Mouse (Mus musculus) splenic B cell, adult 2 months (primary cell): ENCODE results near the gene Esyt2.
A peak's percentile ranks its signal among the peaks of the same experiment; 100 is the strongest.

Source experiments
- DNase-seq: peaks from one replicate; pipeline ENCODE4 v3.0.0-alpha.2; 2011; ENCODE audit warnings: low read depth, low spot score
- H3K27me3 ChIP-seq: 2 replicates; pipeline ENCODE4 v1.6.1; 2012; ENCODE audit warnings: mild to moderate bottlenecking, low read length, moderate library complexity, mixed read lengths; ENCODE audit not compliant: control insufficient read depth, poor library complexity, insufficient read depth, severe bottlenecking
- H3K36me3 ChIP-seq: 2 replicates; pipeline ENCODE4 v1.6.1; 2012; ENCODE audit warnings: mild to moderate bottlenecking, low read length, moderate library complexity, mixed read lengths; ENCODE audit not compliant: control insufficient read depth, poor library complexity, insufficient read depth, severe bottlenecking

Gene Esyt2

DNA sequence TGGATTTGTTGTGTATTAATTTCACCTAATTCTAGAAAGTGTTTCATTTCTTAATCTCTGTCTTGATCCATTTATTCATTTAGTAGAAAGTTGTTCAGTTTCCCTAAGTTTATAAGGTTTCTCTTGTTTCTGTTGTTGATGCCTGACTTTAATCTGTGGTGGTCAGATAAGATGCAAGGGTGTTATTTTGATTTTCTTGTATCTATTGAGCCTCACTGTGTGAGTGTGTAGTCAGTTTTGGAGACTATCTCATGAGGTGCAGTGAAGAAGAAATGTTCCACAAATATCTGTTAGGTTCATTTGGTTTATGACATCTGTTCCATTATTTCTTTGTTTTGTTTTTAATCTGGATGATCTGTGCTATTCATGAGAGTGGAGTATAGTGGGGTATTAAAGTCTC is 21.2 kb downstream of the Esyt2 start:
- H3K27me3 ChIP-seq, result no peaks in the 10 kb centered on the region
- DNase-seq, result no peak
- H3K36me3 ChIP-seq, result no peaks in the 10 kb centered on the region

DNA sequence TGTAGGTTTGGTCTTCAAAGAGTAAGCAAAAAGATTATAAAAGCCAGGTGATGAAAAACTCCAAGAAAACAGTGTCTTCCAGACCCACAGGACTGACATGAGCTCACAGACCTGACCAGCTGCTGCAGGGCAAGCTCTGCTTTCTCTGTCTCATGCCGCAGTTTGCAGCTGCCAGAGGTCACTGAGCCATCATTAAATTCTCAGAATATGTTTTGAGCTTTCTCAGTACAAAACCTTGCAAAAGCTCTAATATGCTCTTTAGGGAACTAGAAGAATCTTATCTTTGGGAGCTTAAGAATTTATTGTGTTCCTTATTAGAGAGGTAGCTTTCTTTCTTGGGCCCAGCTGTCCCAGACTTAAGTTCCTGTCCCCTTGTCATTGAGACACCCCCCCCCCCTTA is 25.0 kb downstream of the Esyt2 start:
- H3K36me3 ChIP-seq, result no peaks in the 10 kb centered on the region
- H3K27me3 ChIP-seq, result no peaks in the 10 kb centered on the region
- DNase-seq, result no peak

DNA sequence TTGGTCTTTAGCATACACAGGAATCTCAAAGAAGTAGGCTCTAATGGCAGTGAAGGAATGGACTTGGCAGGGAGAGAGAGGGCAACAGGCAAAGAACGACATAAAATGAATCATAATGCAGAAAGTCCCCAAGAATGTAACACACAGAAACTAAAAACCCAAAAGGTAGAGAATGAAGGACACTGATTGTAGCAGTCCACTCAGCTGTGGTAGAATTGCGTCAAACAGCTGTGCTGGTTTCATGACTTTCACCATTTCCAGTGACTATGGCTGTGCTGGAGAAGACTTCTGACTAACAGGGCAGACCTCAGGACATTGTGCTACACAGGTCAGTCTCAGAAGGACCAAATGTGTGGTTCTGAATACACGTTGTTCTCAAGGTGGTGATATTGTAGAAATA is 26.9 kb downstream of the Esyt2 start:
- Histone ChIP-seq H3K36me3 (no peaks in the 10 kb centered on the region), H3K27me3 (no peaks in the 10 kb centered on the region)
- DNase-seq, result no peak

DNA sequence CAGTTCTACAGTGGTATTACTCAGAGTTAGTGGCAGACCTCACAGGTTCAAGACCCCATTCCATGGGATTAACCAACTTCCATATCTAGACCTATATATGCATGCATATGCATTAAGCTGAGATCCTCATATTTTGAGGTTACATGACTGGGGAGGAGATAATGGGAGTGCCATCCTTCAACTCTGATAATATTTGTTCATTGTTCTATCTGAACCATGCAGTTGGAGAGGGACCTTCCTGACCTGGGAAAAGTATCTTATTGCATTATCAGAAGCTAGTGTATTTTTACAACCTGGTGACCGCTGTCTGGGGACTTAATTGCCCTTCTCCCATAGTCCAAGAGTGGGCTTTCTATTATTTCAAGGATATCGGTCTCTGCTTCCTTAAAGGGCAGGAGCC is 27.6 kb downstream of the Esyt2 start:
- Histone ChIP-seq H3K36me3 (no peaks in the 10 kb centered on the region), H3K27me3 (no peaks in the 10 kb centered on the region)

DNA sequence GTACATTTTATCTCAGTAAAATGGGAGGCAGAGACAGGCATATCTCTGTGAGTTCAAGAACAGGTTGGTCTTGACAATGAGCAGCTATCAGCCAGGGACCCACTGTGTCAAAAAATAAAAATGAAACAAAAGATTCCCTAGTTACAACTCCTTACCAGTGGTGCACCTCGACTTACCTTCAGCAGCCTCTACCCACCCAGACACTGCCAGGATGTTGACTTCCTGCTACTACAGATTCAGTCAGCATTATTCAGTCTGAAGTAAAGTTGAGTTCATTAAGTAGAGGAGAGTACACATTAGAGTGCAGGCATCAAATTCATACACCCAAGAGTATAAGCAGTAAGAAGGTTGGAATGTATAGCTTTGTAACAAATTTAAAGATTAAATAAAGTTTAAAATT is 32.8 kb downstream of the Esyt2 start:
- Histone ChIP-seq H3K27me3 (no peaks in the 10 kb centered on the region), H3K36me3 (no peaks in the 10 kb centered on the region)
- DNase-seq, result no peak

More for the DNA sequence above, 27.6 kb downstream of the Esyt2 start:
- DNase-seq, result no peak

DNA sequence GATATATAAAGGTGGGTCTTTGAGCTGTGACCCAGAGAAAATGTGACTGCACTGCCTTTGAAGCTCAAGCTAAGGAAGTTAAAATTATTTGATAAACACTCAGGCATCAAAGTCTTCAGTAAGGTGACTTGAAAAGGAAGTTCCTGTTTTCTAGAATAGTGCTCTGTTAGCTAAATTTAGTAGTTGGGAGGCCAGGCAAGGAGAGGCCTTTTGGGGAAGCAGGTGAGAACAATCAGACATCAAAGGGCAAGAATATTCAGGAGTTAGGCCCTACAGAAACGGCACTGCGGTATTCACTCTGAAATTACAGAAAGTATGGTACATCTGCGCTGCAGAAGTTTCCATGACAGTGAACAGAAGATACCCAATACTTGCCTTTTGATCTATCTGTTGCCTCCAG is 34.5 kb downstream of the Esyt2 start:
- no peaks in the 10 kb centered on the region for H3K36me3 ChIP-seq
- no peaks in the 10 kb centered on the region for H3K27me3 ChIP-seq
- peak; percentile 31 for DNase-seq

DNA sequence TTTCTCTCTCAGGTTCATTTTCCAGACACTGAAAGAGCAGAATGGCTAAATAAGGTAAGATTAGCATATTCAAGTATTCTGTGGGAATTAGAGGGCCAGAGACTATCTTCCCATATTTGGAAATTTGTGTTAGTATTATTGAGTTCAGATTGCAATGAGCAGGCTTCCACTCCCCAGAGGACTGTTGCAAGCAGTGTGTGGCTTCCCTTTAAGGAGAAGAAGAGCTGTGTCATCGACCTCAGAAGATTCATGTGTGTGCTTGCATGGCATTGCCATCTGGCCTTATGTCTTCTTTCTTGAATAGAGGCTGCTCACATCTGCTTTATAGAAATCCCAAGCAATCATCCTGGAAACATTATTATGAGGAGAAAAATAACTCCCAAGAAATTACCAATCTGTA is 36.8 kb downstream of the Esyt2 start:
- H3K27me3 ChIP-seq, result no peaks in the 10 kb centered on the region
- no peak for DNase-seq
- H3K36me3 ChIP-seq, result peaks cover 2% of the 10 kb centered on the region; the same call in 1 of the 2 replicates

DNA sequence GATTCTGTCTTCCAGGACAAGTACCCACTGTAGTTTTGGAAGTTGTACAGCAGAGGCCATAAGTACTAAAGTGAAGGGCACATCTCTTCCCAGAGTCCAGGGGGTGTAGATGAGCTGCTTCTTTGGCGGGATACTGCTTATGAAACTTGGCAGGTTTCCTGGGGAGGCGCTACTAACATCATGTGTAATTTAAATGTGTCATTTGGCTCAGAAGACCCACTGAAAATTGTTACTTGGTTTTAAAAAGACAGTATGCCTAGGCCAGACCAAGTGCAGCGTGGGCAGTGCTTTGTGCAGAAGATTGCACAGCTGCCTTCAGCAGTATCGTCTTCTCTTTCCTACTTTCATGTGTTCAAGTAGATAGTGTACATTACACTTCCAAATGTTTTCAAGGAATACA is 44.5 kb downstream of the Esyt2 start:
- H3K36me3 ChIP-seq, result peaks cover 10% of the 10 kb centered on the region
- no peak for DNase-seq
- H3K27me3 ChIP-seq, result peaks cover 2% of the 10 kb centered on the region; the same call in 1 of the 2 replicates

DNA sequence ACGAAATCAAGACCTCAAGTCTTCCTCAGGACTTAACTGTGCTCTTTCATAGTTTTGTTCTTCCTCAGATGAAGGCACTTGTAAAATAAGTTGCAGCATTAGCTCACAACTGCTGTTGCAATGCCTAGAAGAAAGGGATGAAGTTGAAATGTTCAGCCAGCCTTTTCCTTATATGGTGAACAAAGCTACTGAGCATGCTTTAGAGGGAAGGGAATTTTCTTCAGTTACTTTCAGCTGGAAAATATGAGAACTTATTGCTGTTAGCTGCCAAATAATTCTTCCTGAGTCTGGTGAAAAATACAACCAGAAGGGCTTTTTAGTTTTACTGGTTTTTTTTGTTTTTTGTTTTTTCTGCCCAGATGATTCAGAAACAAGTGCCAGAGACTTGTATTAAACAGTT is 45.2 kb downstream of the Esyt2 start:
- H3K27me3 ChIP-seq, result peaks cover 2% of the 10 kb centered on the region; the same call in 1 of the 2 replicates
- peaks cover 10% of the 10 kb centered on the region for H3K36me3 ChIP-seq
- DNase-seq, result no peak

DNA sequence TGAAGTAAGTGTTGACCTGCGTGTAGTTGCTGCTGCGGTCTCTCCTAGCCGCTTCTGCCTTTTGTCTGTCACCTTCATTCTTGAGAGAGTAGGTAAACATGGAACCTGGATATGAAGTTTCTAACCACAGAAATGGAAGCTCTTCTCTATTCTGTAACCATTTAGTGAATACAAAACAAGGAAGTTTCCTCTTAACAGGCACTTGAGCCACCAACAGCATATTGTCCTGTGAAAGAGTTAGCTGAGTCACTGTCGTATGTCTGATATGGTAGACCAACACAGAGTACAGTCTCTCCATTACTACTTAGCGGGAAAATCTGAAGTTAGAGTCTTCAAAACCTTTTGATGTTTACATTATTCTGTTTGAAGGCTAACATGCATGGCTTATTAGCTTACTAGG is 53.3 kb downstream of the Esyt2 start:
- Histone ChIP-seq H3K27me3 (no peaks in the 10 kb centered on the region), H3K36me3 (no peaks in the 10 kb centered on the region; the same call in 1 of the 2 replicates)
- no peak for DNase-seq

DNA sequence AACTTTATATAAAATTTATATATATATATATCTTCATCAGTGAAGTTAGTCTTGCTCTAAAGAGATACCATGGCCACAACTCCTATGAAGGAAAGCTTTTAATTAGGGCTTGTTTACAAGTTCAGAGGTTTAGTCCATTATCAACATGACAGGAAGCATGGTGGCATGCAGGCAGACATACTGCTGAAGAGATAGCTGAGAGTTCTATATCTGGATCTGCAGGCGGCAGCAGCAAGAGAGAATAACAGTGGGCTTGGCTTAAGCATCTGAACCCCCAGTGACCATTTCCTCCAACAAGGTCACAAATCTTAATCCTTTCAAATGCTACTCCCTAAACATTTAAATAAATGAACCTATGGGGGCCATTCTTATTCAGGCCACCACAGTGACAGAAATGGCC is 59.2 kb downstream of the Esyt2 start:
- H3K36me3 ChIP-seq, result peaks cover 8% of the 10 kb centered on the region
- no peaks in the 10 kb centered on the region for H3K27me3 ChIP-seq
- DNase-seq, result no peak

DNA sequence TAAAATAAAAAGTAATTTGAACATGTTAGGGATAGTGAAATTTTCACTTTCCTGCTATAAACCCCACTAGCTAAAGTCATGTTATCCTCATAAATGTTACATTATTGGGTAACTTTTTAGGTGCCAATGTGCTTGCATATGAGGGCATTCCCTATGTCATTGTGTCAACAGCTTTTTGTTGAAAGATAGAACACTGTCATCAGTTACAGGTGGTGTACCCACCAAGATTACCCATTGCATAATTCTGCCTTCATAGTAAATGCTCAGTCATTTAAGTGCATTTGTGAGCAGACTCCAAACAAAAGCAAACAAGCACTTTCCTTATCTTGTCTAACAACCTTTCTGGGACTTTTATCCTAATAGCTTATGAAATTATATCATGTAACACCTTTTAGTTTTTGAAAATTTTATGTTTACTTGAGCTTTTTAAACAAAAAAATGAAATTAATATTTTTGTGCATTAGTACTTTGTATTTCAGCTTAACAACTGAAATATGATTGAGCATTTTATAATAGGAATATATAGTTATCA is 67.8 kb downstream of the Esyt2 start:
- no peak for DNase-seq
- H3K36me3 ChIP-seq, result peaks cover 8% of the 10 kb centered on the region
- H3K27me3 ChIP-seq, result no peaks in the 10 kb centered on the region

DNA sequence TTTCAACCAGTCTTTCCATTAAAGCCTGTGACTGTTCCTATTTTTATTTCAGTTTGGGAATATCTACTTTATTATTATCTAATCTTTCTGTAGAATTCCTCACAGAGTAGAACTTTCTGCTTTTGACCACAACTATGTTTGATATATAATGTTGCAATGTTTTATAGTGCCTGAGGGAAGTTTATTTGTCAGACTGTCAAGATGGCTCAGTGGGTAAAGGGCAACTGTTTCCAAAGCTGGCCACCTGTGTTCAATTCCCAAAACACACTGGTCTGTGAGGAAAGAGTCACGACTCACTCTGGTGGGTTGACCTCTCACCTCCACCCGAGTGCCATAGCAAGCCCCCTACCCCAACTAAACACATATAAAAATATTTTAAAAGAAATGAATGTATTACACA is 68.4 kb downstream of the Esyt2 start:
- DNase-seq, result no peak
- peaks cover 7% of the 10 kb centered on the region for H3K36me3 ChIP-seq

DNA sequence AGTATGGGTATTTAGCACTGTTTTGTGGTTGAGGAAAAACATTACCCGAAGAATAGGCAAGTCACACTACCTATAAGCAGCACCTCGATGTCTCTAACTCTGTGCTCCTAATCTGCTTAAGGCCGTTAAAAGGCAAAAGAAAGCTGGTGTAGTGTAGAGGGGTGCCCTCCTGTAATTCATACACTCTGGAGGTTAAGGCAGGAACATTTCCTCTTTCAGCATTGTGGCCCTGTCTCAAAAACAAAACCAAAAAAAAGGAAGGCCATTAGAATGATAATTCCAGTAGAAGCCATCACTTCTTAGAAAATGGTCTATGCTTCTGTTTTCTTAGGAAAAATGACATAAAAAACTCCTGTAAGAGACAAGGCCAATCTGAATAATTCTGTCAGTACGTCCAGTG is 70.0 kb downstream of the Esyt2 start:
- Histone ChIP-seq H3K36me3 (peaks cover 7% of the 10 kb centered on the region), H3K27me3 (no peaks in the 10 kb centered on the region)
- DNase-seq, result no peak

More for the DNA sequence above, 68.4 kb downstream of the Esyt2 start:
- H3K27me3 ChIP-seq, result no peaks in the 10 kb centered on the region

DNA sequence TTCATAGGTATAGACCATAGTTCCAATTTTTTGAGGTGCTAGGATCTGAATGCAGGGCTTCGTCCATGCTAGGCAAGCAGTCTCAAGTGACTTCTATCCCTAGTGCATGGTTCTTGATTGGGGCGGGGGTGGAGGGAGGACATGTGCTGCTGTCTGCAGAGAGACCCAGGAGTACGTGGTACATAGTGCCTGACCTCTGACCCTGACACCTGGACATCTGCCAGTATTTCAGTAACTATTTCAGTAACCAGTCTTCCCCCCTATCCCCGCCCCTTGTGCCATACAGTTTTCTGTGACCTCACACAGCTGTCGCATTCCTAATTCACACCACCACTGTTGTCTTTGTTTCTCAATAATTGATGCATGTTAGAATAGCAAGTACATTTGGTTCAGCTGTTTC is 71.4 kb downstream of the Esyt2 start:
- DNase-seq, result no peak
- Histone ChIP-seq H3K36me3 (peaks cover 5% of the 10 kb centered on the region; the same call in 1 of the 2 replicates), H3K27me3 (no peaks in the 10 kb centered on the region)

DNA sequence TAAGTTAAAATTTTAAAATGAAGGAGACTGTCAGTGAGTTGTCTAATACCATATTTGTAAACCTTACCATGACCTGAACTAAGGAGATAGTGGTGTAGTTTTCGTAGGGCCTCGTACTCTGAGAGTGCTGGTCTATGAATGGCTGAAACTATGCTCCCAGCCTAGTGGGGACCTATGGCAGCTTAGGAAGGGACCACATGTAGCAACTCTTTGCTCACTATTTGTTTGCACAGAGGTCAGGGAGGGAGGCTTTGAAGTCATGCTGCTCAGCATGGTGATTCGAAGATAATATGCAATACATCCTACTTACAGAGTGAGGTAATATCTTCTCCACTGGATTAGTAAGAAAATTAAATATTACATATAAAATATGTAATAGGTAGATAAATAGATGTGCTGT is 73.7 kb downstream of the Esyt2 start:
- no peak for DNase-seq
- H3K27me3 ChIP-seq, result no peaks in the 10 kb centered on the region
- H3K36me3 ChIP-seq, result peaks cover 5% of the 10 kb centered on the region; the same call in 1 of the 2 replicates
